Mouse (Mus musculus): ENCODE results near the gene Gm3336.

- TF ChIP-seq EP300 (IDR thresholded peaks at IDR 0.05; ENCODE audit: low read length) (no peak), CTCF (conservative IDR thresholded peaks at IDR 0.05 in 1 of 2, IDR thresholded peaks at IDR 0.05 in 1 of 2; ENCODE audit: low read depth in 2 of 2, low read length in 2 of 2) (no peak), USF2 (conservative IDR thresholded peaks at IDR 0.05; ENCODE audit: low read depth, low read length) (no peak), POLR2A (IDR thresholded peaks at IDR 0.05; ENCODE audit: low read depth, low read length) (no peak), ETS1 (conservative IDR thresholded peaks at IDR 0.05; ENCODE audit: low read depth, low read length) (no peak), POLR2AphosphoS2 (IDR thresholded peaks at IDR 0.05; ENCODE audit: low read depth, low read length) (no peak), GABPA (IDR thresholded peaks at IDR 0.05; ENCODE audit: insufficient replicate concordance, low read depth, low read length) (no peak), MEF2A (IDR thresholded peaks at IDR 0.05; ENCODE audit: borderline replicate concordance, low read depth, low read length) (no peak), RCOR1 (conservative IDR thresholded peaks at IDR 0.05; ENCODE audit: low read depth, low read length) (no peak), ZMIZ1 (IDR thresholded peaks at IDR 0.05; ENCODE audit: low read depth, low read length) (no peak), CHD1 (IDR thresholded peaks at IDR 0.05; ENCODE audit: low read depth, low read length) (no peak), KAT2A (IDR thresholded peaks at IDR 0.05; ENCODE audit: insufficient replicate concordance, low read length) (no peak)
Measured at GRCm38 (mm10) chr8:70703287-70703686, 15.1 kb upstream of the Gm3336 start, which contains the start of gene Iqcn.

All from CH12.LX (cell line).